Mouse (Mus musculus) brain, embryonic 14.5 days (tissue): Measurements from ENCODE around the gene Acot5.

Experiments used
- CTCF ChIP-seq: fragments of 200-500 bp; IDR thresholded peaks from 2 replicates; pipeline ENCODE4 v1.5.1; 2012; ENCODE audit warnings: inconsistent platforms, mild to moderate bottlenecking, moderate library complexity, borderline replicate concordance; ENCODE audit not compliant: insufficient read depth, insufficient read length; ENCODE audit errors: extremely low read depth
- POLR2A ChIP-seq: fragments of 200-500 bp; IDR thresholded peaks from 2 replicates; pipeline ENCODE4 v1.6.1; 2012; ENCODE audit warnings: mild to moderate bottlenecking, inconsistent platforms, borderline replicate concordance; ENCODE audit not compliant: poor library complexity, insufficient read depth, insufficient read length, severe bottlenecking; ENCODE audit errors: extremely low read depth

DNA sequence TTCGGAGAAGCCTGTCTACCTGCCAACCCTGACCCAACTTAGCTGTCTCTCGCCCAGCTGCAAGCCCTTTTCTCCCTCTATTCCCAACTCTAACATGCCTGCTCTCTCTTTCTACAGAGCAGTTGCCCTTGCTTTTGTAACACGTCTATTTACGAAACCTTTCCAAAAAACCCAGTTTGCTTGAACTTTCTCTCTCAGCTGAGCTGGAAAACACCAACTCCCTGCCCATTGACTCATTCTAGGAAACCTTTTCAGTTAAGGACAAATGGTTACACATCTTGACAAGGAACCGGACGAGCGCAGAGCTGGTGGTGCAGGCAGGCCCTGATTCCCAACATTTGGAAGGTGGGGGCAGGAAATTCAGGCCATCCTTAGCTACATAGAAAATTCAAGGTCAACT, 16.5 kb upstream of the Acot5 start:
- TF ChIP-seq POLR2A (no peak), CTCF (no peak)
